Mouse (Mus musculus): Measurements from ENCODE around the gene 4930433I11Rik.

DNA sequence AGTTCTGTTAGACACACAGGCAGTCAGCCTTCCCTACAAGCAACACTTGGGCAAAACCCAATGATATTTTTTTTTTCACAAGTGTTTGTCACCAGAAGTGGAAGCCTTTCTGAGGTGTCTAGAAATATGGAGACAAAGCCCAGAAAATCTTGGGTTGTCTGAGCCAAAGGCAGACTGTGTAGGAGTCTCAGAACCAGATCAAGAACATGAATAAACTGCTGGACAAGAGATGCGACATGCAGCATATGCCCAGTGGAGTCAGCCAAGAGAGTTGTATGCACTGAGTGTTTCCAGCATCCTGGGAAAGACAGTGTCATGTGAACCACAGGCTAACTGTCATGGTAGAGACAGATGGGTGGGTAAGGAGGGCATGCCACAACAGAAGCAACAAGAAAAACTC lies 48.0 kb upstream of the 4930433I11Rik start:
- no peak for TF ChIP-seq CTCF (IDR thresholded peaks at IDR 0.05; ENCODE audit: low read depth, low read length)
- no peak for TF ChIP-seq POLR2A (IDR thresholded peaks at IDR 0.05; ENCODE audit: borderline replicate concordance, low read depth, low read length)
